Mouse (Mus musculus) heart, postnatal 25 days (tissue): ENCODE results near the gene Cntnap2. TPM values are rescaled to one million over a fixed set of nuclear protein-coding genes. Genes with fewer than 3 reads are reported as not detected.
"Not testable (repeated sequence)": the region's sequence is repeated elsewhere in the genome, so short reads cannot be mapped to it uniquely, and the experiment has no call there.

Experiments used
- DNase-seq: peaks from one replicate; pipeline ENCODE4 v3.0.0; 2022; ENCODE audit warnings: low spot score
- intact Hi-C: fragments of 180-260 bp; cut with DNase I; formaldehyde crosslinking; loops from one replicate; pipeline ENCODE4 v1.15.1; 2025
- total RNA-seq, 2 experiments: library from RNA; stranded (reverse); gene quantifications; 2 replicates each; pipeline ENCODE4 v1.2.3; 2021

Cntnap2 gene
- total RNA-seq, 2 experiments from 2014 or later: not detected

DNA sequence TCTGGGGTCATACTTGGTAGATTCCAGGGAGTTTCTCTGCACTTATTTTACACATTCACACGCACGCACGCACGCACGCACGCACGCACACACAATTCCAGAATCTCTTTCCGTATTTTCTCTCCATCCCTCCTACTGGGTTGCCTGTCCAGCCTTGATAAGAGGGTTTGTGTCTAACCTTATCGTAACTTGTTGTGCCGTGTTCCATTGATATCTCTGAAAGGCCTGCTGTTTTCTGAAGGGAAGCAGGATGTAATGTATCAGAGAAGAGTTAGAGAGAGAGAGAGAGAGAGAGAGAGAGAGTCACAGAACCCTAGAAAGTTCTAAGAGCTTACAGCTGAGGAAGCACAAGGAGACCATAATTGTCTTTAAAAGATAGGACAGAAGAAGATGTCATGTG is 2132.8 kb downstream of the Cntnap2 start:
- intact Hi-C loops: no loop called here
- no peak for DNase-seq

DNA sequence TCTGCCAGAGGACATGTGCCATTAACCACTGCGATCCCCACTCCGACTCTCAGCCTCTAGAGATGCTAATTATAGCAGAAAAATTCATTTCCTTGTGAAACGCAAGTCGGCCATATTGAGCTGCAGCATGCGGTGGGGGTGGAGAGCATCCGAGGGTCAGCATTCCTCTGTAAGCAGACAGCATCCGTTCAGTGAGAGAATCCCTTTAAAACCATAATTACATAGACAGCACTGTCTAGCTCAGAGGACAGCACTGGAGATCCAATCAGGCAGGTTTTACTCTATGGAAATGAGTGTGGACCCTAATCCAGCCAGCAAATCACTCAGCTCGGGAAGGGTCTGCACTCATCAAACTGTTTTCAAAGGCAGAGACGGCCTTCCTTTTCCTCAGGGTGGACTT is 2133.3 kb downstream of the Cntnap2 start:
- intact Hi-C loops: no loop called here

DNA sequence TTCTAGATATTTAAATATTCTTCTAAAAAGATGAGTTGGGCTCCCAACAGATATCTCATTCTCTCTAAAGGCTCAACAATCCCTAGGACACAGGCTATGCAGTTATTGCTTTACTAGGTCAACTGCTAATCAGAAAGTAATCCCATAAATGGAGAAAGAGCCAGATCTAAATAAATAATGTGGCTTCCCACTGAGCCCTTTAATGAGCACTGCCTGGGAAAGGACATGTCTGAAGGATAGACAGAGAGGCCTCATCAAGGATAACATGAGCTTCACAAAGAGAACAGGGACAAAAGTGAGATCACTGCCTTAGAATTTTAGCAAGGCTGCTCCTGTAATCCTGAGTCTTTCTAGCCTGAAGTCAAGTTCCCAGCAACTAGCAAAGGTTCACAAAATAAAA is 2138.4 kb downstream of the Cntnap2 start:
- DNase-seq: no peak
- intact Hi-C loops: no loop called here

More for the DNA sequence above, 2133.3 kb downstream of the Cntnap2 start:
- DNase-seq: no peak

DNA sequence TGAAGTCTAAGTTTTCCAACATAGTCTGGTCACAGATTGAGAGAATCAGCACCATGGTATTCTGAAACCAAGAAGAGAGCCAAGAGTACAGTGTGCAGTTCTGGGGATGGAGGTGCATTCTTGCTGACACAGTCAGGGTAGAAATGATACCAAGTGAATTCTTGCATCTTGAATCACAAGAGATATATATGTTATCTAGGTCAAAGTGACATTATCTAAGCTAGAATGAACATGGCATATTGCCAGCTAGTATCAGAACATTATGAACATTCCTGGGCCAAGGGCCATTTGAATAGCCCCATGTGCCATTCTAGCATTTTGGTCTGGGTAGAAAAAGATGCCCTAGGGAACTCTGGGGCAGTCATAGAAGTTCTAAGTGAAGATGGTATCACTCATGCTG is 2141.5 kb downstream of the Cntnap2 start:
- intact Hi-C loops: no loop called here

DNA sequence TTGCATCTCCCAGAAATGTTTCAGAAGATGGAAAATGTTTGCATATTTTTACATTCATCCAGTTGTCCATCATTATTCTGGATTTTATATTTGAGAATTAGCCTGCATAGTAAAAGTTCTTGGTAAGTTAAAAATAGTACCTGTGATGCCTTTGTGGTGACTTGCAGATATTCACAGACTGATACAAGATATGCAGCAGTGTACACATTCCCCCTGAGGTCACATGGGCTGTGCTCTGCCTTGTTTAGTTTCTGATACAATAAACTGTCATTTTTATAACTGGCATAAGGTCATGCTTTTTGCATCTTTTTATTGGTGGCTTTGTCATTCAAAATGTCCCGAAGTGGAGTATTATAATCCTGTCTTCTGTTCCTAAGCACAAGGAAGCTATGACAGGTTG is 2148.9 kb downstream of the Cntnap2 start:
- intact Hi-C loops: no loop called here
- no peak for DNase-seq

More for the DNA sequence above, 2141.5 kb downstream of the Cntnap2 start:
- no peak for DNase-seq

DNA sequence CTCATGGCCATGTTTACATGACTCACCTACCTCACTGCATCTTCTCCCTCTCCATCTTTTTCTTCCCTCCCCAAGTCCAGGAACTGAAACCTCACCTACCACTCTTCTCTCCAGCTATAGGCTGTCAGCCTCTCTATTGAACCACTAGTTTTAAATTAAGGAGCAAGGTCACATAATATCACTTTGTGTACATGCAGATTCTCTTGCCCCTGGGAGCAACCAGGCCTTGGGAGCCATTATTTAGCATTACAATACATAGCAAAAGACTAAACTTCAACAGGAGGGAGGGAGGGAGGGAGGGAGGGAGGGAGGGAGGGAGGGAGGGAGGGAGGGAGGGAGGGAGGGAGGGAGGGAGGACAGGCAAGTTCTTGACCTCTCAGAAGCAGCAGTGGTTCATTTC is 2155.6 kb downstream of the Cntnap2 start:
- DNase-seq: no peak
- intact Hi-C loops: no loop called here

DNA sequence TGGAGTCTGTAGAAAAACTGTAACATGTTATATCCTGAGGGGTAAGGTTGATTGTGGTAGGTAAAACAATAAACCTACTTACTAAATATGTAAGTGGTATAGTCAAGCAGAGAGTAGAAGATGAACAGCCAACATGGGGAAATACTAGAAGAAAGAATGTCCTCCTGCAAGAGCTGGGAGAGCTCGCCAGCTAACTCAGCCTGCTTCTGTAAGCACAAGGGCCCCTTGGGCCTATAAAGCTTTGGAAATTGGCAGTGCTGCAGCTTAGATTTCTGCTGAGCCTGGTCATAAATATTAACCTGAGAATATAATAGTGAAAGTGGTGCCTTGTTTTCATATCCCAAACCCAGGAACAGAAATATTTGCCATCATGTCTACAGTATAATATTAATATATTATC is 2164.4 kb downstream of the Cntnap2 start:
- DNase-seq, intact Hi-C loops: not testable (repeated sequence)

DNA sequence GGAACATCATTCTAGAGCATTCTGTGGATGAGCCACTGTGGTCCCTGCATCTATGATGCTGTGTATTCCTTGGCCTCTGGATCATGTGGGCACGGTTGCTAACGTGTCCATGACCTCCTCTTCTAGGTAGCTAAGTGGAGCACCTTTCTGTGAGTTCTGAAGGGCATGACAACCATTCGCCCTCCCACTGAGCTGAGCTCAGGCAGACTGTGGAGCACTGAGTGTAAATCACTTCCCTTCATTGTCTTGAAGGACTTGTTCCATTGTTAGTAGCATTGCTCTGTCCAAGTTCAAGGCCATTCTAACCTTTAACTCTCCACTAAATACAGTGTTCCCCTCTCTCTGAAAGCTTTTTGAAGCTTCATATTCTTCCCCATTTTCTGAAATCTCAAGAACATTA is 2166.2 kb downstream of the Cntnap2 start:
- DNase-seq, intact Hi-C loops: not testable (repeated sequence)

DNA sequence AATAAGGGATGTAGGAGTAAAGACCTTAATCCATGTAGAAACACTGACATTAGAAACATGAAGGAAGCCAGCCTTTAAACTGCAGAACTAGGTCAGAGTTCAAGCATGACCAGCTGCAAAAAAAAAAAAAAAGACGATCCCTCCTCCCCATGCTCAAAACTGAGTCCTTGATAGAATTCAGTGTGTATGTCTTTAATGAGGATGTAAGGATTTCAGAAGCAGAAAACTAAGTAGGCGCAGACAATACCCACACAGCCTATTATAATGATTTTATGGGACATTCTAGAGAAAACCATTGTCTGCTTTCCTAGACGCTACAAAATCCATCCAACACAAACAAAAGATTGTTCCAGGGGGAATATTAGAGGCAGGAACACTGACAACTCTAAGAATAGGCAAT is 2168.4 kb downstream of the Cntnap2 start:
- no peak for DNase-seq
- intact Hi-C loops: no loop called here

DNA sequence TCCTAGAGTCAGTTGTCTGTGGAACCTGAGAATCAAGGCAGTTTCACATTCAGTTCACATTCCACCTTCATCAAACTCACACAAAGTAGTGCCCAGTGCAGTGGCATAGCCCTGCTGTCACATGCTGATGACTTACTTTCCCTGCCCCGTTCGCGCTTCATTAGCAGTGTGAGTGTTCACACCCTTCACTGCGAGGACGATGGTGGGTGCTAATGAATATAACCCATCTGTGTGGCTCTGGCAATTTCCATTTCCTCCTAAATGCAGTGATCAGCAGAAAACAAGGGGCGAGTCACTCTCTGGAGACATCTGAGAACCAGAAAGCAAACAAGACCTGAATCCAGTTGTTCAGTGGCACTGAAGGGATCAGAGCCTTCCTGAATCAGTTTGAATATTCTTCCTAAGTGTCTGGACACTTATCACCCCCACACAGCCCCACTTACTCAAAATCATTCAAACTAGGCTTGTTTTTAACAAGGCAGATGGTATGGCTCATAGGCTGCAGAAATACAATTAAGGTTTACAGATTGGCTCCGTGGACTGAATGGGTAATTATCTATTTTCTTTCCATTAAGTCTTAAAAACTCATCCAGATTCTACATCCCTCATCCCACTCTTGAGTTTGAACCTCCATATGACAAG is 2169.6 kb downstream of the Cntnap2 start:
- no peak for DNase-seq
- intact Hi-C loops: no loop called here

DNA sequence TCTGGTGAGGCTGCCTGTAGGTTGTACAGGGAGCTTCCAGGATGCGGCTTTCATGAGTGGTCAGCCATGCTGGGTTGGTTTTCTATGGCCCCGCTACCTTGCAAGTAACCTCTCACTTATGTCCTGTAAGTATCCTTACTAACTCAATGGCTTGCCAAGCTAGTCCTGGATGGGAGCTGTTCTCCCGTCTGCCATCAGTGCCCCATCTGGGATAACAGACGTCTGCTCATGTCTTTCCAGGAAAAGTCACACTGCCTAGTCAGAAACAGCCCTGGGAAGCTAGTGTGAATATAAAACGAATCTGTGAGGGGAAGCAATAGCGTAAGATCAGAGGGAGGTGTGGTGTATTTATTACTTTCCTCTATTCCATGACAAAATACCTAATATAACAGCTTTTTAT is 2172.4 kb downstream of the Cntnap2 start:
- intact Hi-C loops: no loop called here
- no peak for DNase-seq

DNA sequence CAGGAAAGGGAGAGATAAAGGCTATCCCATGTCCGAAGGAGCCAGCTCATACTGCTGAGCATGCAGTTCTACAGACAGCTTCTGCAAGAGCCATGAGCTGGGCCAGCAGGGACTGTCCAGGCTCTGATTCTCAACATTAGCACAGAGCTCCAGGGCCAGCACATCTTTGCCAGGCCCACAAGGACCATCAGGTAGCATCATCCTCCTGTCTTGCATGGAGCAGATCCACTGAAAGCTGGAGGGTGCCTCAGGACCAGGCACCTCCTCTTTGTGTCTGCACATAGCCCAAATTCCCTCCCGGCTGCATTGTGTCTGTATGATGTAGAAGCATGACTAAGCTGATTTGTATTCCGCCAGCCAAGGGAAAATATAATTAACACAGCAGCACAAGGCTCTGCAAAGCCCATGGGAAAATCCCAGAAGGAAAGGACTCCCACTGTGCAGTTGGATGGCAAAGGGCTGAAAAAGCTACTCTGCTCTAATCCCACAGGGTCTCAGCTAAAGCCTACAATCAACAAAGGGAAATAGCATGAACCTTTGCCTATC is 2180.3 kb downstream of the Cntnap2 start:
- DNase-seq: no peak
- intact Hi-C loops: no loop called here

DNA sequence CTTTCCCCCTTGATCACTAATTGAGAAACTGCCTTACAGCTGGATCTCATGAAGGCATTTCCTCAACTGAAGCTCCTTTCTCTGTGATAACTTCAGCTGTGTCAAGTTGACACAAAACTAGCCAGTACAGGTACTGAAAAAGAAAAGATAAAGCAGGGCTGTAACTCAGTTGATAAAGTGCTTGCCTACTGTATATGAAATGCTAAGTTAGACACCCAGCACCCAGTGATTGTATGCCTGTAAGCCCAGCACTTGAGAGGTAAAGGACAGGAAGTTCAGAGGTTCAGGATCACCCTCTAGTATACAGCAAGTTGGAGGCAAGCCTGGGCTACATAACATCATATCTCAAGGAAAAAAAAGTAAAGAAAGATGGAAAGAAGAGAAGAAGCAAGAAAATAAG is 2182.2 kb downstream of the Cntnap2 start:
- no peak for DNase-seq
- intact Hi-C loops: no loop called here

DNA sequence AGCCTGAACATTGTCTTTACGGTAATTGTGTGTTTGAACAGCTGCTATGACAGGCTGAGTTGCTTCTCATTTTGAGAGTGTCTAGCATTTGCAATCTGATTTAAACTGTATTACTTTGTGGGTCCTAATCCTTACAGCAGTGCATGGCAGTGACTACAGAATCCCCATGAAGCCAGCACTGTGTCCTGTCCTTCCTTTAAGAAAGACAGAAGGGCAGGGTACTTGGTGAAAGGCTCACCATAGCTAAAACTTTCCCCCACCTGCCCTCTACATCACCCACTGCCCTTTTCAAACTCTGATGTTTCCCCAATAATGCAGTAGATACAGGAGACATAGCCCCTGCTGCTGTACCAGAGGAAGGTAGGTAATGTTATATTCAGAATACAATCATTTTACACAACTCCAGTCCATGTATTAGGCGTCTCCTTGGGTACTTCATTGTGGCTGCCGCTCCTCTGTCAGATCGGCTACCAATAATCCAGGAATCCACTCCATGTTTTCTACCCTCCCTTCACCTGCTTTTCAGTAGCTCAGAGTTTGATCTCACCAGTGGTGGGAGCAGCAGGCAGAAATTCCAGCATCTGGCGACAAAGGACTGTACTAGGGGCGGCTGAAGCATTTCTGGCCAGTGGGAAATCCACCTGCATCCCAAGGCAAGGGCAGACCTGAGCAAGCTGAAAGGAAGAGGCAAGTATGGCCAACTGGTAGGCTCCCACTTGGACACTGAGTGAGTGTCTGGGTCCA is 2184.9 kb downstream of the Cntnap2 start:
- no peak for DNase-seq
- intact Hi-C loops: no loop called here

DNA sequence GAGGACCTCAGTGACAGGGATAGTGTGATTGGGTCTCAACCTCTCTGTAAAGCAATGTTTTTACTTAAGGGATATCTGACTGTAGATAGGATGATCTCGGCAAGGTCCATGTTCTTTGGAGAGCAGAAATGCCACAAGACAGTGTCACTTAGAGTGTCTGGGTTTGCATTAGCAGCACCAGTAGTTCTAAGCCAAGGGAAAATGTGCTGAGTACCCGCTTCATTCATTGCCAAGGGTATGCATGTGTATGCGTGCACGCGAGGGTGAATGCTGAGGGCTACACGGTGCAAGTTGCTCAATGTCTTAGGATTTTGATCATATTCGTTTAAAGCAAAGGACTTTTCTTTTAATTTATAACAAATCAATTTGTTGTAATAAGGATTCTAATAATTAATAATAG is 2185.5 kb downstream of the Cntnap2 start:
- intact Hi-C loops: no loop called here

DNA sequence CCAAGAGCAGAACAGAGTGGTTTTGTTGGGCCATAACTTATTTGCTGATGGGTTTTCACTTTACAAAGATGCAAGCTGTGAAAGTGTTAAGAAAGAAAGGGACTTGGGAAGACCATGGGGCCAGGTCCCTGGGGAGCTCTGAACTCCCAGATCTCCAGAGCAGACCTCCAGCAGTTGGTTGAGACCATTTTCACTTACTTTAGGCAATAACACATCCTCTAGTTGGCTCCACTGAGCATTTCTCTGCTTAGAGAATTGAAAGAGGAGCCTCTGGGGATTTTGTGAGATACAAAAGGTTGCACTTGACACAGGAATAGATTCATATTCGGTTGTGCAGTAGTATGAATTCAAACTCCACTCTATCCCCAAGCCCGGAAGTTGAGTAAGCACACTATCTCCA is 2196.1 kb downstream of the Cntnap2 start:
- intact Hi-C loops: no loop called here
- no peak for DNase-seq

More for the DNA sequence above, 2185.5 kb downstream of the Cntnap2 start:
- no peak for DNase-seq

DNA sequence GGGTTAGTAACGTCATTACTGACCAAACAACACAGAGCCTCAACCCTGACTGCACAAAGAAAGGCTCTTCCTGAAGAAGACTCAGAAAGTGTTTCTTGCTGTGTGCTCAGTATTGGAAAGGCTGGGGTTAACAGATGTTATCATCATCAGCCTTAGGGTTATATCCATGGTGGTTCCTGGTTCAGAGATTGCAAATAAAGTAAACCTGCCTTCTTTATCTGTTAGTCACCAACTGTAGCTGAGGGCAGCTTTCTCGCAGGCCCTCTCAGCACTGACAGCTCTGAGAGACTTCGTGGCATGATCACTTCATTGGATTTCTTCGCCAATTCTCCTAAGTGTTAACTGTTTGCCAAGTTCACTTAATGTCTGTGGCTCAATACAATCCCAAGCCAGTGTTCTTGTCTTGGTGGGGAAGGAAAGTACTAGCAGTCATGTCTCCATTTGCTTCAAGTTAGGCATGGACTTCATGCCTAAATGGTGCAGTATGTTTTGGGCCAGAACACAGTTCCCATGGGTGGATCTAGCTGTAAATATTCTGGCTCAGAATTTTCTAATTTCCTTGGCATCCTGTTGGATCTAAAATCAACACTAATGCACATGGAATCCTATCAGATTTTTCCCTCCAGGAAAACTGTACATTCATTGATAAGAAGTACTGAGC is 2197.2 kb downstream of the Cntnap2 start:
- intact Hi-C loops: no loop called here
- DNase-seq: no peak

DNA sequence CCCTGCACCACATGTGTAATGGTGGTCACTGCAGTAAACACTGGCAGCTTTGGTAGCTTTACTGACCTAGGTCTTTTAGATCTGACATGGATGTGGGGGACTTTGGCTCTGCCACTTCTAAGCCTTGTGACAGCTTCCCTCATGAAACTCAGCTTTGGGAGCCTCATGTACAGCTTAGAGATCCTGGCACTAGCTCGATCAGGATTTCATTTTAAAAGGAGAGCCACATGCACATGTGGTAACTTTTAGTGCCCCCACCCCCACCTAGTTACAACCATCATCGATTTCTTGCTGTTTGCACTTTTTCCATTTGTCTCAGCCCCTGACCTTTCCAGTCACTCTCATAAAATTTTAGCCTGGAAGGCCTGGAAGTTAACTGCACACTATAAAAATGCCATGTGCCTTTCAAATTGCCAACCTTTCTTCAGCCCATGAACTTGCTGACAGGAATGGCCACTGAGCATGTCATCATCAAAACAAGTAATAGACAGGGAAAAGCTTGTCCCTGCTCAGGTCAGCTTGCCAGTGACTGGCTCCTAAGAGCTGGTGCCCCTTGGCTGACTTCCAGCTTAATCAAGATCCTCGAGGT is 2197.9 kb downstream of the Cntnap2 start:
- intact Hi-C loops: no loop called here
- DNase-seq: no peak

DNA sequence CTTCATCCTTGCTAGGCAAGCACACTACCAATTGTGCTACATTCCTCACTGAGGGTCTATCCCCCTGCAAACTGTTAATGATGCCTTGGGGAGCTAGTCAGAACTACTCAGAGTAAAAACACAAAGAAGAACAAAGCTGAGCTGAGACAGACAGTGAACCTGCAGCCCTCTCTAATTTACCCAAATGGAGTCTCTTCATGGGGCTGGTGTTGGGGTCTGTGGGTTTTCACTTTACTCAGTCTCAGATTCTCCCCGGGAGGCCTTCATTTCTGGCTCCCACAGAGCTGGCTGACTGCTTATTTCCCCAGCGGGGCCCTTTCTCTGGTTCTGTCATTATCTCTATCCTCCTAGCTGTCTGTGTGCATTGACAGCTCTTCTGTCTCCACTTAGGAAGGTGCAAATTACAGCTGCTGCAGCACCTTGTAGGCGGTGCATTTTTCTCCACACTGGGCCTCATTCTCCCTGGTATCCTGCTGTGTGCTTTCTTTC is 2200.5 kb downstream of the Cntnap2 start:
- intact Hi-C loops: no loop called here
- no peak for DNase-seq

DNA sequence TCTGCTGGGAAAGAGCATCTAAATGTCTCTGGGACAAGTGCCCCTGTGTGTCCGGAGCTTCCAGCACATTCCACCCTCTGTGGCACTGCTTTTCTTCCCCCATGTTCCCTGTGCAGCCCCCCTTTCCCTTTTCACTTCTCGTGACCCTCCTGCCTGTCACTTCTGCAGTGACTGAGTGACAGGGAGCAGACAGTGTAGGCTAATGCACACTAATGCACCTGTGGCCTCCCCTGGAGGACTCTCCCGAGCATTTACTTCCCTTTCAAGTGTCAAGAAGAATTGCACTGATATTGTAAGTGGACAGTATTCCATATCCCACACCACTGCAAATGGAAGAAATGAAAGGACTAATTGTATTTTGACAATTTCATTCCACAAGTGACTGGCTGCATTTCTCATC is 2208.1 kb downstream of the Cntnap2 start:
- DNase-seq: no peak
- intact Hi-C loops: no loop called here
